7 mouse cellular contexts compared by ENCODE assay signal in genomic region chr8:110846405-110847170, GRCm38 (mm10). TPM values are rescaled to one million over a fixed set of nuclear protein-coding genes. Genes with fewer than 3 reads are reported as not detected.
DNase-seq lines count a peak whose midpoint lies in the region; ATAC-seq lines count a peak whose summit lies in the region.

Gene Cog4 (plus strand): TSS chr8:110846600.
Gene Sf3b3 (minus strand): TSS chr8:110846787.

- peak within 1 kb of the TSS; percentile 83 for H3K27ac ChIP-seq in embryonic facial prominence, embryonic 11.5 days (replicated peaks; ENCODE audit: low read depth, low read length)
- H3K27ac ChIP-seq in limb, embryonic 11.5 days (replicated peaks; ENCODE audit: low read depth, low read length): peak within 1 kb of the TSS; percentile 75
- H3K27ac ChIP-seq in midbrain, embryonic 14.5 days (replicated peaks; ENCODE audit: low read depth, low read length): peak within 1 kb of the TSS; percentile 89

- peak within 1 kb of the TSS; percentile 58 for H3K4me2 ChIP-seq in embryonic facial prominence, embryonic 11.5 days (ENCODE audit: low read depth, low read length)
- peak within 1 kb of the TSS; percentile 84 for H3K4me2 ChIP-seq in limb, embryonic 11.5 days (ENCODE audit: low read depth, severe bottlenecking)
- peak within 1 kb of the TSS; percentile 65 for H3K4me2 ChIP-seq in midbrain, embryonic 14.5 days (ENCODE audit: low read length)

- no peaks in the 10 kb centered on the region for H3K9me3 ChIP-seq in embryonic facial prominence, embryonic 11.5 days (replicated peaks; ENCODE audit: control insufficient read depth, low read length)
- H3K9me3 ChIP-seq in limb, embryonic 11.5 days (ENCODE audit: control insufficient read depth, low read length): no peaks in the 10 kb centered on the region
- H3K9me3 ChIP-seq in midbrain, embryonic 14.5 days (ENCODE audit: control insufficient read depth, low read length): no peaks in the 10 kb centered on the region

- H3K9ac ChIP-seq in embryonic facial prominence, embryonic 11.5 days (replicated peaks; ENCODE audit: low read length): peak within 1 kb of the TSS; percentile 97
- peak within 1 kb of the TSS; percentile 97 for H3K9ac ChIP-seq in limb, embryonic 11.5 days (ENCODE audit: low read length)
- H3K9ac ChIP-seq in midbrain, embryonic 14.5 days (replicated peaks; ENCODE audit: low read length): peak within 1 kb of the TSS; percentile 92

- under 1% methylated on average over 53 of the region's 53 CpGs for WGBS in embryonic facial prominence, embryonic 11.5 days
- WGBS in limb, embryonic 11.5 days: under 1% methylated on average over 53 of the region's 53 CpGs
- WGBS in midbrain, embryonic 14.5 days: under 1% methylated on average over 53 of the region's 53 CpGs

- peak; percentile 82 for ATAC-seq in embryonic facial prominence, embryonic 11.5 days (replicated peaks; ENCODE audit: insufficient number of reproducible peaks, low FRiP score, low TSS enrichment, low read depth)
- ATAC-seq in limb, embryonic 11.5 days (ENCODE audit: insufficient number of reproducible peaks, low FRiP score, low TSS enrichment, low read depth): peak; percentile 83
- ATAC-seq in midbrain, embryonic 14.5 days (ENCODE audit: low FRiP score, low TSS enrichment): peak; percentile 85

- peaks cover 18% of the 10 kb centered on the region for H3K36me3 ChIP-seq in embryonic facial prominence, embryonic 11.5 days (replicated peaks; ENCODE audit: control insufficient read depth, insufficient read depth, low read depth, low read length)
- H3K36me3 ChIP-seq in limb, embryonic 11.5 days (ENCODE audit: control insufficient read depth, insufficient read depth, low read length): peaks cover 24% of the 10 kb centered on the region
- peaks cover 50% of the 10 kb centered on the region for H3K36me3 ChIP-seq in midbrain, embryonic 14.5 days (ENCODE audit: control insufficient read depth, insufficient read depth, low read length)

- peak within 1 kb of the TSS; percentile 94 for H3K4me3 ChIP-seq in embryonic facial prominence, embryonic 11.5 days (ENCODE audit: low read depth, low read length)
- peak within 1 kb of the TSS; percentile 96 for H3K4me3 ChIP-seq in limb, embryonic 11.5 days (ENCODE audit: low read depth, low read length)
- H3K4me3 ChIP-seq in midbrain, embryonic 14.5 days (replicated peaks; ENCODE audit: low read depth, low read length): peak within 1 kb of the TSS; percentile 97

- peak; percentile 91 for DNase-seq in adrenal gland, postnatal 14 days
- peak; percentile 91 for DNase-seq in embryonic facial prominence, embryonic 11.5 days (ENCODE audit: low spot score)
- DNase-seq in heart, adult 11 months: peak; percentile 99
- peak; percentile 88 for DNase-seq in kidney, adult 18-20 months
- peak; percentile 88 for DNase-seq in limb, embryonic 11.5 days (ENCODE audit: low spot score)
- peak; percentile 95 for DNase-seq in midbrain, embryonic 14.5 days
- peak; percentile 71 to 77 for DNase-seq in spleen, adult 18-20 months

- H3K27me3 ChIP-seq in embryonic facial prominence, embryonic 11.5 days (ENCODE audit: control insufficient read depth, insufficient read depth, low read length): no peaks in the 10 kb centered on the region
- no peaks in the 10 kb centered on the region for H3K27me3 ChIP-seq in limb, embryonic 11.5 days (ENCODE audit: control insufficient read depth, insufficient read depth, low read length)
- H3K27me3 ChIP-seq in midbrain, embryonic 14.5 days (ENCODE audit: control insufficient read depth, insufficient read depth, low read length): no peaks in the 10 kb centered on the region

- H3K4me1 ChIP-seq in embryonic facial prominence, embryonic 11.5 days (ENCODE audit: control insufficient read depth, insufficient read depth, low read length): no peaks in the 10 kb centered on the region; the same call in 1 of the 2 replicates
- peaks cover 6% of the 10 kb centered on the region for H3K4me1 ChIP-seq in limb, embryonic 11.5 days (ENCODE audit: control insufficient read depth, insufficient read depth, low read length)
- peaks cover 17% of the 10 kb centered on the region for H3K4me1 ChIP-seq in midbrain, embryonic 14.5 days (ENCODE audit: control insufficient read depth, insufficient read depth, low read length)

RNA-seq across cellular contexts. Expression of gene Cog4, which starts in this region (rescaled TPM):
- total RNA-seq in adrenal gland, postnatal 14 days (2021): 74.1 and 87.0 TPM in 2 replicates
- 74.9 and 75.6 TPM in 2 replicates for polyA plus RNA-seq in embryonic facial prominence, embryonic 11.5 days (2014; fragmentation: Nextera tagmentation; extraction: Ambion mirVana)
- polyA plus RNA-seq in limb, embryonic 11.5 days (2014; fragmentation: Nextera tagmentation; extraction: Ambion mirVana): 75.6 and 77.1 TPM in 2 replicates
- polyA plus RNA-seq in midbrain, embryonic 14.5 days (2014; fragmentation: Nextera tagmentation; extraction: Ambion mirVana): 53.2 and 70.0 TPM in 2 replicates

RNA-seq across cellular contexts. Expression of gene Sf3b3, which starts in this region (rescaled TPM):
- 68.2 and 79.1 TPM in 2 replicates for total RNA-seq in adrenal gland, postnatal 14 days (2021)
- 212 and 213 TPM in 2 replicates for polyA plus RNA-seq in embryonic facial prominence, embryonic 11.5 days (2014; fragmentation: Nextera tagmentation; extraction: Ambion mirVana)
- polyA plus RNA-seq in limb, embryonic 11.5 days (2014; fragmentation: Nextera tagmentation; extraction: Ambion mirVana): 215 and 242 TPM in 2 replicates
- 72.3 and 114 TPM in 2 replicates for polyA plus RNA-seq in midbrain, embryonic 14.5 days (2014; fragmentation: Nextera tagmentation; extraction: Ambion mirVana)

Comparison
In these comparisons a context has a peak if more than half of its experiments do, and no peak if none do; other contexts are left out.
1. Peak in every context shown above with its lines: DNase-seq, ATAC-seq, H3K4me3 ChIP-seq and H3K27ac ChIP-seq.